Mouse (Mus musculus) Patski (cell line): ENCODE measurements around the gene Lexm. TPM values are rescaled to one million over a fixed set of nuclear protein-coding genes. Genes with fewer than 3 reads are reported as not detected.

ENCODE experiments used
- ATAC-seq: fragments of 100-300 bp; one replicate; pipeline ENCODE4 v1.8.0; 2021
- CTCF ChIA-PET: fragments of 350-600 bp; sonication (Branson Sonifier 250); formaldehyde crosslinking; loops from one replicate; lab custom pipeline; 2022; ENCODE audit warnings: inconsistent platforms; lab: Charles Lee
- POLR2A ChIA-PET: fragments of 350-600 bp; sonication (Branson Sonifier 250); formaldehyde crosslinking; loops from one replicate; lab custom pipeline; 2022; ENCODE audit warnings: antibody characterized with exemption, inconsistent platforms; lab: Charles Lee
- DNase-seq: peaks from one replicate; pipeline ENCODE4 v3.0.0-alpha.2; 2011; ENCODE audit warnings: low read depth, low spot score
- H3K27me3 ChIP-seq: fragments of 371-371 bp; one replicate; pipeline ENCODE4 v1.5.1; 2021
- CTCF ChIP-seq: fragments of 100-300 bp; IDR thresholded peaks from one replicate; pipeline ENCODE4 v1.5.1; 2021
- in situ Hi-C: fragments of 300-500 bp; cut with MboI; formaldehyde crosslinking; loops from 3 replicates; pipeline ENCODE4 v1.11.1; 2018; ENCODE audit warnings: low pct_unique_long_range_greater_than_20kb, mixed read lengths
- polyA plus RNA-seq: library from polyadenylated mRNA; unstranded; gene quantifications from one replicate; pipeline ENCODE4 v1.2.3, GENCODE M21; 2021

The Lexm gene
- polyA plus RNA-seq, result not detected

GRCm38 (mm10) chr4:106617056-106617455, at the start of gene Lexm:
Gene Lexm (minus strand): TSS chr4:106617241.
- TF ChIP-seq CTCF, result no peak
- H3K27me3 ChIP-seq, result no peaks in the 10 kb centered on the region
- ATAC-seq (no peak), DNase-seq (no peak)
- CTCF ChIA-PET, result no interaction called here
- in situ Hi-C loops, result loop anchor here (10.0 kb wide), 1 partner anchor 88 kb away; no protein-coding TSS in a partner anchor
- POLR2A ChIA-PET, result interaction anchor here (0.7 kb wide), 1 partner anchor 55 kb away, joined by 5 read pairs; no protein-coding TSS in a partner anchor

GRCm38 (mm10) chr4:106666546-106666945, 49.5 kb upstream of the Lexm start:
- ChIA-PET CTCF (interaction anchor here (1.2 kb wide), 1 partner anchor 63 kb away, joined by 3 read pairs; no protein-coding TSS in a partner anchor), POLR2A (no interaction called here)
- DNase-seq (no peak), ATAC-seq (no peak)
- TF ChIP-seq CTCF, result no peak
- H3K27me3 ChIP-seq, result no peaks in the 10 kb centered on the region
- in situ Hi-C loops, result no loop called here

DNA sequence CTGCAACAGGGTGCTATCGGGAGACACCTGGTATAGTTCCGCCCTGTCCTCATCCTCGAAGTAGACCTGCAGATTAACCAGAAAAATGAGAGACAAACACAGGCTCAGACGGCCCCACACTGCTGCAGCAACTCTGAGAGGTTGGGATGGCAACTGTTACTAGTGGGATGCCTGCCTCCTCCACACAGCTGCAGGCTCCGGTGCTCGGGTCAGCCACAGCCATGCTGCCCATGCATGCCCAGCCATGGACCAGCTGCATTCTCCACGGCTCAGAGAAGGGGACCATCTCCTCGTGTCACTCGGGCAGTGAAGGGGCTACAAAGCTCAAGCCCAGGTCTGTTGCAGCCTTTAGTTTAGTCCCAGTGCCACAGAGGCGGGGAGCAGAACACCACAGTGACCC, 48.6 kb upstream of the Lexm start:
- no peak for ATAC-seq
- POLR2A ChIA-PET, result interaction anchor here (1.6 kb wide), 1 partner anchor 8 kb away, joined by 3 read pairs; no protein-coding TSS in a partner anchor

GRCm38 (mm10) chr4:106665269-106665668, 48.2 kb upstream of the Lexm start:
- no peak for TF ChIP-seq CTCF
- ATAC-seq, result no peak
- no peaks in the 10 kb centered on the region for H3K27me3 ChIP-seq
- POLR2A ChIA-PET, result interaction anchor here (1.6 kb wide), 1 partner anchor 8 kb away, joined by 3 read pairs; no protein-coding TSS in a partner anchor
- no peak for DNase-seq
- in situ Hi-C loops, result no loop called here
- CTCF ChIA-PET, result interaction anchor here (1.2 kb wide), 1 partner anchor 62 kb away, joined by 3 read pairs; no protein-coding TSS in a partner anchor

More for the DNA sequence above, 48.6 kb upstream of the Lexm start:
- TF ChIP-seq CTCF, result no peak
- no peak for DNase-seq
- CTCF ChIA-PET, result interaction anchor here (1.2 kb wide), 1 partner anchor 62 kb away, joined by 3 read pairs; no protein-coding TSS in a partner anchor
- H3K27me3 ChIP-seq, result no peaks in the 10 kb centered on the region
- in situ Hi-C loops, result no loop called here

DNA sequence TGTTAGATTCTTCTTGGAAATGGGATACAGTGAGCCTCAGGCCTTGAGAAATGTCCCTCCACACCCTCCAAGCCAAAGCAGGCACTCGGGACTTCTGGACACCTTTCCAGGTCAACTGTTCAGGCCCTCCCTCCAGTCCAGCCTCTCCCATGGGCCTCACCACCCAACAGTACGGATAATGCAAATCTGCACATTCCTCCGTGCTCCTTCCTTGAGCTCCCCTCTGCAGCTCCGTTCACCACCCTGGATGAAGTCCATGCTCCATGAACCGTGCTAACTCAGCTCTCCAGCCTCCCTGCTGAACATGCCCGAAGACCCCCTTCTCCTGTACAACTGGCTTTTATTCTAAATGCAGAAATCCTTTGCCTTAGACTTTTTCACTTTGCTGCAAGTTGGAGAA, 47.7 kb upstream of the Lexm start:
- POLR2A ChIA-PET, result interaction anchor here (1.6 kb wide), 1 partner anchor 9 kb away, joined by 3 read pairs; no protein-coding TSS in a partner anchor
- no peak for TF ChIP-seq CTCF
- DNase-seq (no peak), ATAC-seq (no peak)
- CTCF ChIA-PET, result no interaction called here
- in situ Hi-C loops, result no loop called here
- H3K27me3 ChIP-seq, result no peaks in the 10 kb centered on the region

- ATAC-seq, result no peak
- in situ Hi-C loops, result no loop called here
- H3K27me3 ChIP-seq, result no peaks in the 10 kb centered on the region
- POLR2A ChIA-PET, result no interaction called here
- no peak for DNase-seq
- CTCF ChIA-PET, result no interaction called here
- no peak for TF ChIP-seq CTCF
Observed at GRCm38 (mm10) chr4:106663956-106664470, 47.0 kb upstream of the Lexm start.

DNA sequence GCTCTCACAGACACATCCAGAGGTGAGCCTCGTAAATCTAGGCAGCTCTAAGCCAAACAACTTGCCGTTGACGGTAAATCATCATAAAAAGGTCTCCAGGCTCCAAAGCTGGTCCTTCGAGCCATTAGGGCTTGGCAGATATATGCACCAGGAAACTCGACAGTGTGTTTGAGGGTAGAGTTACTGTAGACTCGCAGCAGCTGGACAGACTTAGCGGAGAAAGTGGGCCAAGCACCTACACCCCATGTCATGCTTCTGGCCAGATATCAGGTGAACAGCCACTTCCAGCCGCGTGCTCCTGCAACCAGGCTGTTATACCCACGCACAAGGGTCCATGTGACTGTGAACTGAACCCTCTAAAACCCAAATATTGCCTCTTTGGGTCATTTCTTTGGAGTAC, 38.6 kb upstream of the Lexm start:
- DNase-seq (no peak), ATAC-seq (no peak)
- no peaks in the 10 kb centered on the region for H3K27me3 ChIP-seq
- CTCF ChIA-PET, result no interaction called here
- POLR2A ChIA-PET, result no interaction called here
- TF ChIP-seq CTCF, result no peak
- in situ Hi-C loops, result no loop called here

DNA sequence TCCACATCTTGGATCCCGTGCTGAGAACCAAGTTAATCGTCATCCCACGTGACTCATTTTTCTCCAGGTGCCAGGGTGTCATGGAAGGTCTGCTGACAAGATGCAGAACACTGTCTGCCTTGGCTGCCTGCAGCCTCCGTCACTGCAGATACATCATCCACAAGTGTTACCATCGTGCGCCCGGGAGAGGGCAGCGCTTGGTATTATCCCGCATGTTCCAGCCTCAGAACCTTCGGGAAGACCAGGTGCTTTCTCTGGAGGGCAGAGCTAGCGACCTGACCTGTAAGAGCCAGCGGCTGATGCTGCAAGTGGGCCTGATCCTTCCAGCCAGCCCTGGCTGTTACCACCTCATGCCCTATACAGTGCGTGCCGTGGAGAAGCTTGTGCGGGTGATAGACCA, 36.0 kb upstream of the Lexm start:
- no peak for ATAC-seq
- TF ChIP-seq CTCF, result no peak
- CTCF ChIA-PET, result no interaction called here
- POLR2A ChIA-PET, result no interaction called here
- no peak for DNase-seq
- H3K27me3 ChIP-seq, result no peaks in the 10 kb centered on the region
- in situ Hi-C loops, result no loop called here

DNA sequence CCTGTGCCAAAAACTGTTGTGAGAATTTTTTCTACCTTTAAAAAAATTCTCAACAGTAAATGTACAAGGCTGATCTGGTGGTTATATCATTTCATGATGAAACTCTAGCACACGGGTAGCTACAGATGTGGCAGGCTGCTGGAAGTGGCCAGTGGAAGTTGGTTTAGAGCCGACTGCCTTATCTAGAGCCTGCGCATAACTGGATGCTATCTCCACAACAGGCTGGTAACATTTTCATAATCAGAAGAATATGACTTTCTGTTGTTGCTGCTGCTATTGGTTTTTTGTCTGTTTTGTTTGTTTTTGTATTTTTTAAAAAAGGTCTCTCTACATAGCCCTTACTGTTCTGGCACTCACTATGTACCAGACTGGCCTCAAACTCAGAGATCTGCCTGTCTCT, 35.5 kb upstream of the Lexm start:
- H3K27me3 ChIP-seq, result no peaks in the 10 kb centered on the region
- DNase-seq (no peak), ATAC-seq (no peak)
- in situ Hi-C loops, result no loop called here
- TF ChIP-seq CTCF, result no peak
- POLR2A ChIA-PET, result interaction anchor here (0.6 kb wide), 1 partner anchor 51 kb away, joined by 3 read pairs; no protein-coding TSS in a partner anchor
- CTCF ChIA-PET, result no interaction called here

DNA sequence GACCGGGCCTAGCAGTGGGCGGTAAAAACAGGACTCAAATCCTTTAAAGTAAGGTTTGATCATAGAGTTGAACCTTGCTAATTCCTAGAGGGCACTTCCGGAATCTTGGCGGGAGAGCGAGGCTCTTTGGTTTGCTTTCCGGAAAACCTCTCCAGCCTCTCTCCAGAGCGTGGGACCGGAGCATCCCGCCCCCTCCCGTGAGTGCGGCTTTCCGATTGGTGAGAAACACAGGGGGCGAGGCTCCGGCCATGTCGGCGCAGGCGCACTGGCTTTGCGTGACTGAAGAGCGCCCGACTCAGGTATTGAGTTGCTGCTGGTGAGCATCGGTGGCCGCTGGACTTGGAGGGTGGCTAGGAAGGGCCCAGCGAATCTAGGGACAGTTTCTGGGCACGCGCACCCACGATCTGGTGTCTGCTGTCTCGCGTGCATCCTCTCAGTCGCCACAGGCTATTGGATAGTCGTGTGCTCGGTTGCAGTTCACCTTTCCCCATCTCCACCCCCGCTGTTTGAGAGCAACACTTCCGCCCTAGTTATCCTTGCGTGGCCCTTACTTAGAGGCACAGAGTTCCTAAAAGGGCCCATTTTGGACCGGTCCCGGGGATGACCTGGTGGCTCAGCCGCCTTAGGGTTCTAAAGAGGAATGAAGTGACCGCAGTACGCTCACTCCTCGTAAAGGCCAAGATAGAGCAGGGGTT, 33.9 kb upstream of the Lexm start, which contains the start of gene Pars2:
TSS of gene Pars2 (plus strand) at position 237 of the 695 bp plus-strand sequence.
- POLR2A ChIA-PET, result interaction anchor here (0.6 kb wide), 1 partner anchor 106 kb away, joined by 3 read pairs; no protein-coding TSS in a partner anchor
- TF ChIP-seq CTCF, result no peak
- CTCF ChIA-PET, result interaction anchor here (5.9 kb wide), 1 partner anchor 19 kb away, joined by 44 read pairs; no protein-coding TSS in a partner anchor
- peak; percentile 75 for ATAC-seq
- DNase-seq, result no peak
- in situ Hi-C loops, result no loop called here
- H3K27me3 ChIP-seq, result no peaks in the 10 kb centered on the region

- ChIA-PET POLR2A (no interaction called here), CTCF (interaction anchor here (0.8 to 5.9 kb wide), 3 partner anchors 15 to 33 kb away, joined by 3 to 44 read pairs (median 3); no protein-coding TSS in a partner anchor)
- no peaks in the 10 kb centered on the region for H3K27me3 ChIP-seq
- no peak for TF ChIP-seq CTCF
- ATAC-seq (peak; percentile 38), DNase-seq (no peak)
- in situ Hi-C loops, result no loop called here
Observed at GRCm38 (mm10) chr4:106647137-106647536, 30.1 kb upstream of the Lexm start.
